Mouse (Mus musculus): ENCODE results near the gene Serinc3. TPM values are rescaled to one million over a fixed set of nuclear protein-coding genes. Genes with fewer than 3 reads are reported as not detected.
"Not testable (repeated sequence)": the region's sequence is repeated elsewhere in the genome, so short reads cannot be mapped to it uniquely, and the experiment has no call there.

Gene Serinc3
- total RNA-seq, 1 experiment from 2014 or later: 769 TPM

DNA sequence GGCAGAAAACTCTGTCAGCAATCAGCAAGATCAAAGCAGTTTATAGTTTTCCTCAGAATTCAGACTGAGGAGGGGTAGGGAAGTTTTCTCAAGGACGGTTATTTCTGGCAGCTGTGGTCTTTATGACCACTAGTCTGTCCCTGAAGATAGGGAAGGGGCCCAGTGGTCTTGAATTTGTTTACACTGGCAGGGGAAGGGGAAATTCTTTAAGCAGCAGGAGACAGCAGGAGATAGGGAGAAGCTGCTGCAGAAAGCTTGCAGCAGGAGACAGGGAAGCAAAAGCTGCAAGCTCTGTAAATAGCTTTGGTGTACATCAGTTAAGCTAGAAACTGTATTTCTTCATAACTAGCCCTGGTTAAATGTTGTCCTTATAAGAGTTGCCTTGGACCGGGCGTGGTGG is 3.2 kb downstream of the Serinc3 start:
- no peak for ATAC-seq (ENCODE audit: extremely low read depth, insufficient number of reproducible peaks, low FRiP score, poor library complexity, severe bottlenecking)

DNA sequence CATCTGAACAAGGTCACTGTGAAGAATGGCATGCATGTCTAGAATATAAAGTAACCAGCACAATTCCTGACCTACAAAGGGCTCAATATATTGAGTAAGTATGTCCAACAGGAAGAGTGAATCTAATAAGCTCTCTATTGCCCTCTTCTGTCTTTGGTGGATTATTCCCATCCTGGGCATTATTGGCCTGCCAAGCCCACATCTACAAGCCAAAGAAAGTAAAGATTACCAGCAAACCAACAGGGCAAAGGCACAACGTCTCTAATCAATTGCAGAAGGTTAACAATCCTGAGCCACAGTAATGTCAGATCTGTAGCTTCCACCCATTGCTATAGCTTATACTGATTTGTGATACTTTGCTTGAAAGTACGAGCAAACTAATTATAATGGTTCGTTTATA is 4.4 kb downstream of the Serinc3 start:
- no peak for ATAC-seq (ENCODE audit: extremely low read depth, insufficient number of reproducible peaks, low FRiP score, poor library complexity, severe bottlenecking)

DNA sequence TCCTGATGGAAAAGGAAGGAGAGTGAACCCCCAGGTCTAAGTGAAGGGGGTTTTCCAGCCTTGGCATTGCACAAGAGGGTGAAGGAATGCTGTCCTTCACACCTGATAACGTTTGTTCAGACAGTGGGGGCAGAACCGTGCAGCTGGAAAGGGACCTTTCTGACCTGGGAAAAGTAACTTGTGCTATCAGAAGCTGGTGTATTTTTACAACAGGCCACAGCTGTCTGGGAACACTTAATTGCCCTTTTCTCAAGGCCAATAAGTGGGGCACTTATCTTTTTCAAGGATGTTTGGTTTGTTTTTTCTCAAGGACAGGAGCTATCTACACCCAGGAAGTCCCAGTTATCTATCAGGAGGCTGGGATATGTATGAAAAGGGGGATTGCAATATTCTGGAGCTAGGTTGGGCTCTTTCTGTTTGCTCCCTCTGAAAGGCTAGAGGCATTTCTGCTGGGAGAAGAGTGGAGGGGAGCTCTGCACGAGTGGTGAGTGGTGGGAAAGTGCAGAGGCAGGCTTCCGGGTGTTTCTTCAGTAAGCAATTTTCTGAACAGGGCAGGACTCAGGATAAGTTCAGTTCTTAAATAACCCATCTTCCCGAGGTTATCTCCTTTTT is 7.2 kb downstream of the Serinc3 start:
- no peak for ATAC-seq (ENCODE audit: extremely low read depth, insufficient number of reproducible peaks, low FRiP score, poor library complexity, severe bottlenecking)

GRCm38 (mm10) chr2:163636057-163636456 is 8.9 kb downstream of the Serinc3 start:
- no peak for ATAC-seq (ENCODE audit: extremely low read depth, insufficient number of reproducible peaks, low FRiP score, poor library complexity, severe bottlenecking)

- no peak for ATAC-seq (ENCODE audit: extremely low read depth, insufficient number of reproducible peaks, low FRiP score, poor library complexity, severe bottlenecking)
These were observed 10.7 kb downstream of the Serinc3 start for GRCm38 (mm10) chr2:163634211-163634610.

DNA sequence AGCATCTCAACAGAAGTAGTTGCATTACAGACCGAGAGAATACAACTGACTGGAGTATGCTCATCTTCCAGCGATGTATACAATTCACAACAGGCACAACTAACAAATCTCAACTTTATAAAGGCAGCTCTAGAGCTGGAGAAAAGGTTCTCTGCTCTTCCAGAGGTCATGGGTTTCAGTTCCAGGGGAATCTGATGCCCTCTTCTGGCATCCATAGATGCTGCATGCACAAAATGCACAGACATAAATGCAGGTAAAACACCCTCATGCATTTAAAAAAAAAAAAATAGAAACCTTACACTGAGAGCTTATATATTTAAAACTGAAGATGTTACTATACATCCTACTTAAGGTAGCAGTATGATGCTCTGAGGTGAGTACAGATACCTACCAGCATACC is 13.2 kb downstream of the Serinc3 start:
- no peak for ATAC-seq (ENCODE audit: extremely low read depth, insufficient number of reproducible peaks, low FRiP score, poor library complexity, severe bottlenecking)

DNA sequence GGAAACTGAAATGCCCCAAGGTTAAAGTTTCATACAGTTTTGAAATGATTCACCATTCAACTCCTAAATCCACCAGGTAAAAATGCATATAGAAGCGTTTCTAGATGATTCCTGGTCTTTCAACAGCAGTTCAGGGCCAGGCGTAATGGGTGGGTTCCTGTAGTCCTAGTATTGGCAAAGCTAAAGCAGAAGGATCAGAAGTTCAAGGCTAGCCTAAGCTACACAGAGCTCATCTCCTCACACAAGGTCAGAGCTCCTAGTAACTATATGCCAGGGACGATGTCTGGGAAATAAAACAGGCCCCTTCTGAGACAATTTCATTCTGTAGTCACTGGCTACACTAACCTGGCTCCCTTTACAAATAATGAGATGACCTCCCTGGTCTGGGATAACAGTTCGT is 13.7 kb downstream of the Serinc3 start:
- ATAC-seq (ENCODE audit: extremely low read depth, insufficient number of reproducible peaks, low FRiP score, poor library complexity, severe bottlenecking): no peak

GRCm38 (mm10) chr2:163621401-163621800 is 23.5 kb downstream of the Serinc3 start:
- not testable (repeated sequence) for ATAC-seq (ENCODE audit: extremely low read depth, insufficient number of reproducible peaks, low FRiP score, poor library complexity, severe bottlenecking)

DNA sequence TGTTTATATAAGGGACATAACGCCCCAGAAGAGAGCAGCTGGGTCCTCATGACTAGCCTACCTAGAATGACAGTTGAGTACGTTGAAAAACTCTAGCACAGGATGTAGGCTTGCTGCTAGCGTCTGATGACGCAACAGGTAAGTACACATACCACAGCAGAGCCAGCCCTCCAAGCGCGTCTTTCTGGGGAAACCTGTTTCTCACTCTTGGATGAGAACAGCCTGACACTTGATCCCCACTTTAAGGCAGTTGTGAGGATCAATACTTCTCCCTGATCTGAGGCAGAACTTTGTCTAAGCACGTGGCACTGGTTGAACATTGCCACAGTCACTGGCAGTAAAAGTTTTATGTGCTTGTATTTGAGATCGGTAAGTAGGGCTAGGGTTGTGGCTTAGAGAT is 24.5 kb downstream of the Serinc3 start:
- no peak for ATAC-seq (ENCODE audit: extremely low read depth, insufficient number of reproducible peaks, low FRiP score, poor library complexity, severe bottlenecking)

DNA sequence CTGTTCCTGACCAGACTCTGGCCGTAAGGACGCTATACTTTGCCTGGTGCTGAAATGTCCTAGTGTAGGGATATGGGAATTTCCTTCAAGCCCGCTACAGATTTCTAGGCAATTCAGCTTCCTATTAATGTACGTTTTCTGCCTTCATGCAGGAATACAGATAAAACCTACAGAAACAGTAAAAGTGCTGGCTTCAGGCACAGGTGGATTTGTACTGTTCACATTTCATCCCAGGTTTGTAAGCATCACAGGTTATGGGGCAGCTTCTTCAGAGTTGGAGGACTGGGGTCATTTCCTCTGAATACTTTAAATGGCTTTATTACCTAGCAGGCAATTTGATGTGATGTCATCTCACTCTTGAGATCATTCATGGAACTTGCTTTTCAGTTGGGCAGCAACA is 27.1 kb downstream of the Serinc3 start:
- ATAC-seq (ENCODE audit: extremely low read depth, insufficient number of reproducible peaks, low FRiP score, poor library complexity, severe bottlenecking): no peak

- ATAC-seq (ENCODE audit: extremely low read depth, insufficient number of reproducible peaks, low FRiP score, poor library complexity, severe bottlenecking): no peak
These were observed 27.6 kb downstream of the Serinc3 start for GRCm38 (mm10) chr2:163617232-163617863.

GRCm38 (mm10) chr2:163616652-163617227 is 28.2 kb downstream of the Serinc3 start:
- ATAC-seq (ENCODE audit: extremely low read depth, insufficient number of reproducible peaks, low FRiP score, poor library complexity, severe bottlenecking): no peak

DNA sequence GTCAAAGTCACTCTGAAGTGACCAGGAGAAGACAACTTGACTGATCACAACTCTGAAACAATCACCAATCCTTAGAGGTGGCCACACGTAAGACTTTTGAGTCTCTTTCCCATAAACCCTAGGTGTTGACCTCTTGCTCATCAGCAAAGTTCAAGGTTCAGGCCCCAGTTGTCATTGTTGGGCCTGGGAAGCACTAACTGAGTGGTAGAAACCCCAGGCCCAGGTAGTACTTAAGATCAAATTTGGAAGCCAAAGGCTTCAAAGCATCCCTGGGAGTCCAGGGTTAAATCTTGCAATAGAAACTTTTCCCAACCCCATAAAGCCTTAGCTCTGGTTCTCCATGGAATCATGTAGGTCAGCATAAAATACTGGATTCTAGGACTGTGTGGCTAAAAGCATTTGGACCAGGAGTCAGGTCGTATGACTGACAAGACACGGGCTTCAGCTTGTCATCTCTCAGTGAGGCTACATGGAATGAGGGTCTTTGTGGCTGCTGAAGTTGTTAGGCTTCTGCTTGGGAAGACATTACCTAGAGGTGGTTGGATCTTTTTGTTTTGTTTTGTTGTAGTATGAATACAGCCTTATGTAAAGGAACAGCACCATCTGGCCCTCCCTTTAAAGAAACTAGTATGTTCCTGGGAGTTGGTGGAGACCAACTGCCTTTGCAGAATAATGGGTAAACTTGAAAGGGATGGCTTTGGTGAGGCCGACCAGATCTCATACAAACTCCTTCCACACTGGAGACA is 28.9 kb downstream of the Serinc3 start:
- no peak for ATAC-seq (ENCODE audit: extremely low read depth, insufficient number of reproducible peaks, low FRiP score, poor library complexity, severe bottlenecking)

GRCm38 (mm10) chr2:163615401-163615800 is 29.5 kb downstream of the Serinc3 start:
- no peak for ATAC-seq (ENCODE audit: extremely low read depth, insufficient number of reproducible peaks, low FRiP score, poor library complexity, severe bottlenecking)

- no peak for ATAC-seq (ENCODE audit: extremely low read depth, insufficient number of reproducible peaks, low FRiP score, poor library complexity, severe bottlenecking)
These were observed 30.9 kb downstream of the Serinc3 start for GRCm38 (mm10) chr2:163613990-163614389.

- no peak for ATAC-seq (ENCODE audit: extremely low read depth, insufficient number of reproducible peaks, low FRiP score, poor library complexity, severe bottlenecking)
These were observed 31.7 kb downstream of the Serinc3 start for GRCm38 (mm10) chr2:163613206-163613605.

DNA sequence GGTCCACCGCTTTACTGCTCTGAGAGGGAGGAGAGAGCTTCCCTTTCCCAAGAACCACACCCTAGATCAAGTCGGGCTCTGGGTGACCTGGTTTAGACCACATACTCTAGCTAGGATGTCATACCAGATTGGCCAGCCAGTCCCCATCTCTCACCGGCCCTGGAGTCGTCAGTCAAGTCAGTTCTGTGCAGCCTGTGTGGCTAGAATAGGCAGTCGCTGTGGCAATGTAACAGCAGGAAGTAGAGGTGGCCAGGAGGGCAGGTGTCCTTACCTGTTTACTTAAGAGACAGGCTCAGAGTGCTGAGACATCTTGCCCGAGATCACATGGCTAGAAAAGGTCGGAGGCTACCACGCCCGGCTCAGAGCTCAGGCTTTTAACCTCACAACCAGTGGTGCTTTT is 33.8 kb downstream of the Serinc3 start:
- no peak for ATAC-seq (ENCODE audit: extremely low read depth, insufficient number of reproducible peaks, low FRiP score, poor library complexity, severe bottlenecking)

- ATAC-seq (ENCODE audit: extremely low read depth, insufficient number of reproducible peaks, low FRiP score, poor library complexity, severe bottlenecking): no peak
These were observed 35.5 kb downstream of the Serinc3 start for GRCm38 (mm10) chr2:163609281-163609975.

DNA sequence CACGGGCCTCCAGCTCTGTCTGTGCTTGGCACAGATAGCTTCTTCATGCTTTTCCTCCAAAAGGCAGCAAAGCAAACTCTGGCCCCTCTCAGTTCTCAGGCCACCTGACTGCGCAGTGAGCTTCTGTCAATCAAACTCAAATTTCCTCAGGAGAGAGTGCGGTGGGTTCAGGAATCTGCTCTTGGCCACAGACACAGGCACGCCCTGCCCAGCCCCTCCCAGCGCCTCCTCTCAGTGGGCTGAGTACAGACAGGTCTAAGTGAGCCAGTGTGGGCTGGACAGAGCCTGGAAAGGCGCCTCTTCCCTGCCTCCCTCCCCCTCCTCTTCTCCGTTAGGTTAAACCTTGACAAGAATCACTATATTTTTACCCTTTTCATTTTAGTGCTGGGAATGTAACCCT is 36.9 kb downstream of the Serinc3 start:
- no peak for ATAC-seq (ENCODE audit: extremely low read depth, insufficient number of reproducible peaks, low FRiP score, poor library complexity, severe bottlenecking)
